Mouse (Mus musculus) testis, adult 2 months (tissue): ENCODE results near the gene Ezh1.

ENCODE experiments used
- CTCF ChIP-seq: fragments of 200-500 bp; IDR thresholded peaks from 2 replicates; pipeline ENCODE4 v1.5.1; 2012; ENCODE audit warnings: low read depth, mild to moderate bottlenecking, inconsistent platforms, low read length, moderate library complexity; ENCODE audit not compliant: control insufficient read depth, insufficient read depth, insufficient replicate concordance
- POLR2A ChIP-seq: fragments of 200-500 bp; IDR thresholded peaks from 2 replicates; pipeline ENCODE4 v1.6.1; 2012; ENCODE audit warnings: low read depth, mild to moderate bottlenecking, inconsistent platforms, low read length, moderate library complexity; ENCODE audit not compliant: control insufficient read depth

- TF ChIP-seq CTCF (no peak), POLR2A (no peak)
Measured at GRCm38 (mm10) chr11:101265906-101266305, 39.6 kb upstream of the Ezh1 start.
